Mouse (Mus musculus) left cerebral cortex, postnatal 25 days (tissue): ENCODE measurements at regions not wholly inside any gene's neighbourhood (a gene's known extent, or its start where the extent isn't known, plus 50 kb on each side); places are given as distances from the start of the nearest gene placed in this dataset.

Source experiments
- DNase-seq, 2 experiments: peaks; one replicate each; pipeline ENCODE4 v3.0.0; 2022; ENCODE audit warnings: low spot score in 2 of 2, mixed read lengths in 1 of 2
- intact Hi-C: fragments of 180-260 bp; cut with DNase I; formaldehyde crosslinking; loops from one replicate; pipeline ENCODE4 v1.15.1; 2025

DNA sequence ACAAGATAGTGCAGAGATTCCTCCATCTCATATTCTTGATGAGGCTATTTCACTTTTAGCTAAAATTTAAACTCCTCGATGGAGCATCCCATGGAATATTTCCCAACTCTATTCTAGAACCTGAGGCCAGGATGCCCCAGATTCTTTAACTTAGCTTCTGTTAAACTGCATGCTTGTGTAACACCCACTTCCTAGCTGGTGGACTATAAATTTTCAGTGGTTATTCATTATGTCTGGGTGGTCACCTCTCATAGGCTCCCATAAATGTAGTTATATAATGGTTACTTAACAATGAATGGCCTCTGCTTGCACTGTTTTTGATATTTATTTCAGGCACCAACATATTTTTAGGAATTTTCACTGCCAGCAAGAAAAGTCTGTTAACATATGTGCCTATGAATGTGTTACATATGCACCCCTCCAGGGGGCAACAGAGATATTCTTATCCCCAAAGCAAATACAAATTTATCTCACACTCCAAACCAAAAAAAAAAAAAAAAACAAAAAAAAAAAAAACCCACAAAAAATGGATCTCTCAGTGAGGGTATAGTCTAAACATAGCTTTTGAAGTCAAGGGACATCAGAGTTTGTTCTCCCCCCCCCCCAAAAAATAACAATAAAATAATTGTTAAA is 135.1 kb upstream of the Gvin1 start:
- peak in 1 of 2 experiments; percentile 2 for DNase-seq
- intact Hi-C loops, result no loop called here
